Mouse (Mus musculus) heart, embryonic 16.5 days (tissue): Measurements from ENCODE around the gene Rin3. TPM values are rescaled to one million over a fixed set of nuclear protein-coding genes. Genes with fewer than 3 reads are reported as not detected.

Source experiments
- ATAC-seq: fragments of 200-750 bp; cut with Nextera tagmentation; replicated peaks from 2 replicates; pipeline ENCODE4 v1.8.0; 2017; ENCODE audit warnings: moderate number of reproducible peaks; ENCODE audit not compliant: insufficient read depth, low FRiP score; ENCODE audit errors: extremely low read depth
- H3K27ac ChIP-seq: fragments of 300-500 bp; sonication (generic); 2 replicates; pipeline ENCODE4 v1.5.1; 2014; ENCODE audit warnings: mild to moderate bottlenecking, low read length, control low read depth, moderate library complexity
- H3K27me3 ChIP-seq: fragments of 300-500 bp; sonication (generic); 2 replicates; pipeline ENCODE4 v1.6.1; 2014; ENCODE audit warnings: low read length, mixed read lengths; ENCODE audit not compliant: control insufficient read depth, insufficient read depth
- H3K36me3 ChIP-seq: fragments of 300-500 bp; sonication (generic); 2 replicates; pipeline ENCODE4 v1.6.1; 2014; ENCODE audit not compliant: control insufficient read depth, insufficient read depth
- H3K4me1 ChIP-seq: fragments of 300-500 bp; sonication (generic); 2 replicates; pipeline ENCODE4 v1.6.1; 2014; ENCODE audit warnings: low read length, mixed read lengths; ENCODE audit not compliant: control insufficient read depth, insufficient read depth
- H3K4me2 ChIP-seq: fragments of 300-500 bp; sonication (generic); 2 replicates; pipeline ENCODE4 v1.6.1; 2014; ENCODE audit warnings: low read depth, mild to moderate bottlenecking, control low read depth, low read length
- H3K4me3 ChIP-seq: fragments of 300-500 bp; sonication (generic); 2 replicates; pipeline ENCODE4 v1.5.1; 2014; ENCODE audit warnings: mild to moderate bottlenecking, control low read depth, low read length
- H3K9ac ChIP-seq: fragments of 300-500 bp; sonication (generic); 2 replicates; pipeline ENCODE4 v1.6.1; 2014; ENCODE audit warnings: low read length, control low read depth
- H3K9me3 ChIP-seq: fragments of 300-500 bp; sonication (generic); replicated peaks from 2 replicates; pipeline ENCODE4 v1.6.1; 2016; ENCODE audit warnings: low read length; ENCODE audit not compliant: control insufficient read depth
- WGBS: fragments of 180-500 bp; shearing (Covaris S2); extraction: QIAGEN DNeasy Blood & Tissue Kit; methylation state at CpG from one replicate; pipeline ENCODE4 v1.1.7; 2014; 5-methylcytosine and 5-hydroxymethylcytosine counted together
- polyA plus RNA-seq: library from polyadenylated mRNA; unstranded; fragments of >200 nt; fragmentation: Nextera tagmentation; extraction: Ambion mirVana; gene quantifications from 2 replicates; pipeline ENCODE4 v1.2.1, GENCODE M21; 2015

Gene Rin3
- polyA plus RNA-seq, 1 experiment from 2014 or later: 9.7 TPM

- ATAC-seq: no peak
- 37% methylated on average over 10 of the region's 10 CpGs for WGBS
- Histone ChIP-seq H3K36me3 (peaks cover 5% of the 10 kb centered on the region; the same call in 1 of the 2 replicates), H3K9ac (no peak overlapping the region), H3K4me2 (no peak overlapping the region), H3K27ac (peak overlapping the region; percentile 38), H3K27me3 (no peaks in the 10 kb centered on the region), H3K9me3 (no peaks in the 10 kb centered on the region), H3K4me3 (no peak overlapping the region), H3K4me1 (peaks cover 57% of the 10 kb centered on the region)
Measured at GRCm38 (mm10) chr12:102420168-102420890, 137.5 kb downstream of the Rin3 start.

GRCm38 (mm10) chr12:102422065-102422464 is 139.2 kb downstream of the Rin3 start:
- ATAC-seq: peak; percentile 75
- H3K9me3 ChIP-seq: peaks cover 3% of the 10 kb centered on the region; the same call in 1 of the 2 replicates
- 24% methylated on average over 6 of the region's 6 CpGs for WGBS
- peaks cover 8% of the 10 kb centered on the region; the same call in 1 of the 2 replicates for H3K36me3 ChIP-seq
- H3K9ac ChIP-seq: no peak overlapping the region
- peak overlapping the region; percentile 76 for H3K27ac ChIP-seq
- H3K4me2 ChIP-seq: no peak overlapping the region; the same call in 1 of the 2 replicates
- no peak overlapping the region for H3K4me3 ChIP-seq
- H3K27me3 ChIP-seq: no peaks in the 10 kb centered on the region
- H3K4me1 ChIP-seq: peaks cover 45% of the 10 kb centered on the region

DNA sequence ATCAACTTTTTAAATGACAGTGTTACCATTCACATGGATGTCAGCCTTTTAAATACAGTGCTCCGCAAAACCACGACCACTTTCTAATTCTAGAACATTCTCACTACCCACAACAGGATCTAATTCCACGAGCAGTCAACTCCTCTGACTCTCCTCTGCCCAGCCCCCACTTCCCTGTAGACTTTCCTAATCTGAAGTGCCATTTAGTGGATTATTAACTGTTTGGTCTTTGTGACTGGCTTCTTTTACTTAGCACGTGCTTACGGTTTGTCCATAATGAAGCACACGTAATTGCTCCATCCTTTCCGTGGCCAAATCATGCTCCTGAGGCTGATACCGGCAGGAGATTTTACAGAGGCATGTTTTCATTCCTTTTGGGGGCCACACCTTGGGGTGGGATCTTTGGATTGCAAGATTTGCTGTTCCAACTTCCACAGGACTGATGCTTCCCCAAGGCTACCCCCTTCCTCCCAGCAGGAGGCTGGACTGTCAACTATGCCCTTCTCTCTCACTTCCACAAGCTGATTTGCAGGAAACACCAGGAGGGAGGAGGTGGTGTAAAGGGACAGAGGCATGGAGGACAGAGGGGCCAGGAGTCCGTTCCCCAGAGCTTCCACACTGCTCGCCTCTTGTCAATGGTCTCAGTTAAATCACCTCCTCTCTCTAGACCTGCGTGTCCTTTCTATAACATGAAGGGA is 139.9 kb downstream of the Rin3 start:
- no peak overlapping the region for H3K4me2 ChIP-seq
- H3K27ac ChIP-seq: peak overlapping the region; percentile 76
- peaks cover 3% of the 10 kb centered on the region; the same call in 1 of the 2 replicates for H3K9me3 ChIP-seq
- H3K4me1 ChIP-seq: peaks cover 43% of the 10 kb centered on the region
- no peak overlapping the region for H3K9ac ChIP-seq
- H3K4me3 ChIP-seq: no peak overlapping the region
- ATAC-seq: no peak
- no peaks in the 10 kb centered on the region for H3K27me3 ChIP-seq
- 61% methylated on average over 11 of the region's 11 CpGs for WGBS
- H3K36me3 ChIP-seq: peaks cover 8% of the 10 kb centered on the region; the same call in 1 of the 2 replicates

GRCm38 (mm10) chr12:102423625-102424024 is 140.8 kb downstream of the Rin3 start:
- Histone ChIP-seq H3K4me1 (peaks cover 43% of the 10 kb centered on the region), H3K36me3 (peaks cover 8% of the 10 kb centered on the region; the same call in 1 of the 2 replicates), H3K4me2 (no peak overlapping the region), H3K27me3 (no peaks in the 10 kb centered on the region), H3K9me3 (peaks cover 3% of the 10 kb centered on the region; the same call in 1 of the 2 replicates), H3K9ac (no peak overlapping the region), H3K27ac (0 out of 2 replicates have a peak overlapping the region, but pooled peaks have one; percentile 9), H3K4me3 (no peak overlapping the region)
- no peak for ATAC-seq
- 50% methylated on average over 8 of the region's 8 CpGs for WGBS

DNA sequence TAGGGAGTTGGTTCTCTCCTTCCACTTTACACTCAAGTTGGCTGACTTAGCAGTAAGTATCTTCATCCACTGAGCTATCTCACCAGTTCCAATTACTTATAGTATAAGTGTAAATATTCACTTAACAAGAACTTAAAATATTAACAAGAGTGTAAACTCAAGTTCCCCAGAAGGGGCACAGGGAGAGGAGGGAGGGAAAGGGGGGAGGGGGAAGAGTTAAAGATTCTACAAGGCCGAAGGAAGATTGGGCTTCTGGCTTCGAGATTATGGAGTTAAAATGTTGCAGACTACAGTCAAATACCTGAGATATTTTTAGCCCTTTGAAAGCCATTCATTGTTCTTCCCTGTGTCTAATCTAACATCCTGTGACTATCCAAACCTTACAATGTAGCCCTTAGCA is 141.6 kb downstream of the Rin3 start:
- no peak overlapping the region for H3K9ac ChIP-seq
- H3K4me1 ChIP-seq: peaks cover 41% of the 10 kb centered on the region
- no peak overlapping the region for H3K4me2 ChIP-seq
- H3K9me3 ChIP-seq: peaks cover 3% of the 10 kb centered on the region; the same call in 1 of the 2 replicates
- peaks cover 8% of the 10 kb centered on the region; the same call in 1 of the 2 replicates for H3K36me3 ChIP-seq
- H3K27me3 ChIP-seq: no peaks in the 10 kb centered on the region
- no peak overlapping the region for H3K27ac ChIP-seq
- 34% methylated on average over 2 of the region's 2 CpGs for WGBS
- ATAC-seq: no peak
- no peak overlapping the region for H3K4me3 ChIP-seq

GRCm38 (mm10) chr12:102425048-102425578 is 142.3 kb downstream of the Rin3 start:
- no peak overlapping the region for H3K9ac ChIP-seq
- H3K4me2 ChIP-seq: no peak overlapping the region
- peaks cover 35% of the 10 kb centered on the region for H3K4me1 ChIP-seq
- no peak overlapping the region for H3K27ac ChIP-seq
- no peaks in the 10 kb centered on the region for H3K27me3 ChIP-seq
- no peak overlapping the region for H3K4me3 ChIP-seq
- H3K9me3 ChIP-seq: peaks cover 3% of the 10 kb centered on the region; the same call in 1 of the 2 replicates
- peaks cover 8% of the 10 kb centered on the region; the same call in 1 of the 2 replicates for H3K36me3 ChIP-seq
- WGBS: 67% methylated on average over 4 of the region's 4 CpGs
- no peak for ATAC-seq

DNA sequence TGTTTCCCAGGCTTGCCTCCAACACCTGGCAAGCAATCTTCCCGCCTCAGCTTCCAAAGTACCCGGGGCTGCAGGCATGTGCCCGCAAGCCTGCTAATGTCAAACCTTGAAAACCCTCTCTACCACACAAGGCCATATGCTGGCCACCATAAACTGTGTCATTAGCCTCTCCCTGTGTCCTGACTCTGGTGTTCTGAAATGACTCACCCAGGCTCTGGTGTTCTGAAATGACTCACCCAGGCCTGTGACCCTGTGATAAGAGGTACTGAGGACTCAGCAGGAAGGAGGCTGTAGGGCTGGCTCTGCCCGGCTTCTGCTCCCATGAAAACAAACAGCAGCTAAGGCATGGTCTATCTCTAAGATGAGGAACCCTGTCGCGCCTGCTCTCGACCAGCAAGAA is 143.4 kb downstream of the Rin3 start:
- Histone ChIP-seq H3K9me3 (peaks cover 3% of the 10 kb centered on the region; the same call in 1 of the 2 replicates), H3K9ac (no peak overlapping the region), H3K4me2 (no peak overlapping the region), H3K27ac (no peak overlapping the region), H3K4me1 (peaks cover 27% of the 10 kb centered on the region), H3K4me3 (no peak overlapping the region), H3K36me3 (peaks cover 8% of the 10 kb centered on the region; the same call in 1 of the 2 replicates), H3K27me3 (no peaks in the 10 kb centered on the region)
- ATAC-seq: no peak
- WGBS: 80% methylated on average over 7 of the region's 7 CpGs

DNA sequence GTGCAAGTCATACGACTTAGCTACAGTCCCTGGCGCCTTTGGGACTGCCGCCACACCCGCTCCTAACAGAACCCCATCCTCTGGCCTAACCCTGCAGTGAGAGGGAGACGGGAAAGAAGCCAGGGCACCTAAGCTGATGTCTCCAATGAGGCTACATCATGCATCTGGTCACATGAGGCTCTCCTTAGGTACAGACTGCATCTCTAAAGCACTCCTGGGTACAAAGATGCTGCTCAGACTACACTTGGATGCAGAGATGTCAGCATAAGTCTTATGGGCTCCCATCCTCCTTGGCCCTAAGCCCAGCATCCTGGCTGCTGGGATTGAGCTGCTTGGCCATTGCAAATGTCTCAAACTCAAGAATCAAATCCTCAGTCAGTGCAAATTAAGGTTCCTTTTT is 146.8 kb downstream of the Rin3 start:
- no peak overlapping the region for H3K4me2 ChIP-seq
- H3K36me3 ChIP-seq: peaks cover 4% of the 10 kb centered on the region; the same call in 1 of the 2 replicates
- WGBS: 87% methylated on average over 5 of the region's 5 CpGs
- H3K27me3 ChIP-seq: no peaks in the 10 kb centered on the region
- peaks cover 3% of the 10 kb centered on the region; the same call in 1 of the 2 replicates for H3K9me3 ChIP-seq
- peaks cover 17% of the 10 kb centered on the region for H3K4me1 ChIP-seq
- no peak overlapping the region for H3K4me3 ChIP-seq
- H3K9ac ChIP-seq: no peak overlapping the region
- no peak for ATAC-seq
- no peak overlapping the region for H3K27ac ChIP-seq
